Mouse (Mus musculus): ENCODE results near the gene Oas1h. TPM values are rescaled to one million over a fixed set of nuclear protein-coding genes. Genes with fewer than 3 reads are reported as not detected.

Oas1h gene
- total and polyA plus RNA-seq, 3 experiments: not detected

DNA sequence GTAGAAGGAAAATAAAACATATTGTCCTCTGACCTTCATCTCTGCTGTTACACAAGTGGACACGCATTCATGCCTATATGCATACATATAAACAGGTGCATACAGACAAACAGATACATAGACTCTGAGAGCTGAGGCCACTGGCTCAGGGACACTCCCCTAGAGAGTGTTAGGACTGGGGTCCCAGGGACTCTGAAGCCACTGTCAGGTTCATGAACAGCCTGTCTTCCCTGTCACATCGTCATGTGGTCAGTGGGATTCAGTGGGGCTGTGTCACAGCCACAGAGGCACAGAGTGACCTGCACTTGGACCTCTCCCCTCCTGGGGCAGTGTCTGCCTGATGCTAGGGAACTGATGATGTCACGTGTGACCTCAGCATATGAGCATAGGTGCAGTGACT, 59.1 kb downstream of the Oas1h start (continued):
- no peak for TF ChIP-seq E2F4 (IDR thresholded peaks at IDR 0.05; ENCODE audit: borderline replicate concordance, low read depth, low read length)
- TF ChIP-seq TCF12 (IDR thresholded peaks at IDR 0.05; ENCODE audit: low read depth, low read length): no peak

Other genes starting within 250 kb of the Oas1h start
- 14.0 and 18.1 TPM in 2 replicates for gene Rita1, start 248.8 kb upstream of the Oas1h start, total RNA-seq (2012; rRNA removed)
- gene Rita1, start 248.8 kb upstream of the Oas1h start, polyA plus RNA-seq (2012; ENCODE audit: insufficient read depth in 1 of 2, insufficient read length in 2 of 2, low read depth in 1 of 2, low replicate concordance in 2 of 2, missing spikeins in 1 of 2): 10 to 100 TPM in 1 of 2 experiments, not detected in 1; 22.1 TPM
- 73.8 and 74.8 TPM in 2 replicates for gene Ddx54, start 248.7 kb upstream of the Oas1h start, total RNA-seq (2012; rRNA removed)
- gene Ddx54, start 248.7 kb upstream of the Oas1h start, polyA plus RNA-seq (2012; ENCODE audit: insufficient read depth in 1 of 2, insufficient read length in 2 of 2, low read depth in 1 of 2, low replicate concordance in 2 of 2, missing spikeins in 1 of 2): 10 to 100 TPM in 1 of 2 experiments, not detected in 1; 99.9 TPM
- gene Cfap73, start 227.2 kb upstream of the Oas1h start, total RNA-seq (2012; rRNA removed): not detected in 2 replicates
- gene Cfap73, start 227.2 kb upstream of the Oas1h start, polyA plus RNA-seq (2012; ENCODE audit: insufficient read depth in 1 of 2, insufficient read length in 2 of 2, low read depth in 1 of 2, low replicate concordance in 2 of 2, missing spikeins in 1 of 2): under 1 TPM in 1 of 2 experiments, not detected in 1; 0.25 TPM
- gene Rasal1, start 212.6 kb upstream of the Oas1h start, total RNA-seq (2012; rRNA removed): 0.26 and 0.69 TPM in 2 replicates
- 1 to 10 TPM in 1 of 2 experiments, not detected in 1; 4.5 TPM for gene Rasal1, start 212.6 kb upstream of the Oas1h start, polyA plus RNA-seq (2012; ENCODE audit: insufficient read depth in 1 of 2, insufficient read length in 2 of 2, low read depth in 1 of 2, low replicate concordance in 2 of 2, missing spikeins in 1 of 2)
- 0.12 and 0.13 TPM in 2 replicates for gene Dtx1, start 149.5 kb upstream of the Oas1h start, total RNA-seq (2012; rRNA removed)
- gene Dtx1, start 149.5 kb upstream of the Oas1h start, polyA plus RNA-seq (2012; ENCODE audit: insufficient read depth in 1 of 2, insufficient read length in 2 of 2, low read depth in 1 of 2, low replicate concordance in 2 of 2, missing spikeins in 1 of 2): under 1 TPM in 1 of 2 experiments, not detected in 1; 0.63 TPM
- 0.49 and 0.96 TPM in 2 replicates for gene Oas2, start 111.6 kb upstream of the Oas1h start, total RNA-seq (2012; rRNA removed)
- gene Oas2, start 111.6 kb upstream of the Oas1h start, polyA plus RNA-seq (2012; ENCODE audit: insufficient read depth in 1 of 2, insufficient read length in 2 of 2, low read depth in 1 of 2, low replicate concordance in 2 of 2, missing spikeins in 1 of 2): 1 to 10 TPM in 1 of 2 experiments, not detected in 1; 5.2 TPM
- 1.6 and 1.9 TPM in 2 replicates for gene Oas3, start 83.8 kb upstream of the Oas1h start, total RNA-seq (2012; rRNA removed)
- gene Oas3, start 83.8 kb upstream of the Oas1h start, polyA plus RNA-seq (2012; ENCODE audit: insufficient read depth in 1 of 2, insufficient read length in 2 of 2, low read depth in 1 of 2, low replicate concordance in 2 of 2, missing spikeins in 1 of 2): 1 to 10 TPM in 1 of 2 experiments, not detected in 1; 4.0 TPM
- gene Oas1e, start 65.9 kb upstream of the Oas1h start, total RNA-seq (2012; rRNA removed): not detected in 2 replicates
- gene Oas1e, start 65.9 kb upstream of the Oas1h start, polyA plus RNA-seq (2012; ENCODE audit: insufficient read depth in 1 of 2, insufficient read length in 2 of 2, low read depth in 1 of 2, low replicate concordance in 2 of 2, missing spikeins in 1 of 2): not detected
- gene Oas1c, start 48.9 kb upstream of the Oas1h start, total RNA-seq (2012; rRNA removed): 0.65 and 0.85 TPM in 2 replicates
- gene Oas1c, start 48.9 kb upstream of the Oas1h start, polyA plus RNA-seq (2012; ENCODE audit: insufficient read depth in 1 of 2, insufficient read length in 2 of 2, low read depth in 1 of 2, low replicate concordance in 2 of 2, missing spikeins in 1 of 2): 1 to 10 TPM in 1 of 2 experiments, not detected in 1; 1.8 TPM
- gene Oas1f, start 14.1 kb upstream of the Oas1h start, total RNA-seq (2012; rRNA removed): not detected in 2 replicates
- gene Oas1f, start 14.1 kb upstream of the Oas1h start, polyA plus RNA-seq (2012; ENCODE audit: insufficient read depth in 1 of 2, insufficient read length in 2 of 2, low read depth in 1 of 2, low replicate concordance in 2 of 2, missing spikeins in 1 of 2): not detected
- not detected in 2 replicates for gene Oas1g, start 26.2 kb downstream of the Oas1h start, total RNA-seq (2012; rRNA removed)
- gene Oas1g, start 26.2 kb downstream of the Oas1h start, polyA plus RNA-seq (2012; ENCODE audit: insufficient read depth in 1 of 2, insufficient read length in 2 of 2, low read depth in 1 of 2, low replicate concordance in 2 of 2, missing spikeins in 1 of 2): not detected
- 0.15 TPM in 1 of 2 replicates, not detected in the other for gene Oas1a, start 46.1 kb downstream of the Oas1h start, total RNA-seq (2012; rRNA removed)
- under 1 TPM in 1 of 2 experiments, not detected in 1; 0.17 TPM for gene Oas1a, start 46.1 kb downstream of the Oas1h start, polyA plus RNA-seq (2012; ENCODE audit: insufficient read depth in 1 of 2, insufficient read length in 2 of 2, low read depth in 1 of 2, low replicate concordance in 2 of 2, missing spikeins in 1 of 2)
- gene Oas1d, start 53.1 kb downstream of the Oas1h start, total RNA-seq (2012; rRNA removed): not detected in 2 replicates
- not detected for gene Oas1d, start 53.1 kb downstream of the Oas1h start, polyA plus RNA-seq (2012; ENCODE audit: insufficient read depth in 1 of 2, insufficient read length in 2 of 2, low read depth in 1 of 2, low replicate concordance in 2 of 2, missing spikeins in 1 of 2)
- not detected in 2 replicates for gene Rph3a, start 148.7 kb downstream of the Oas1h start, total RNA-seq (2012; rRNA removed)
- not detected for gene Rph3a, start 148.7 kb downstream of the Oas1h start, polyA plus RNA-seq (2012; ENCODE audit: insufficient read depth in 1 of 2, insufficient read length in 2 of 2, low read depth in 1 of 2, low replicate concordance in 2 of 2, missing spikeins in 1 of 2)

Data from MEL (cell line).